Mouse (Mus musculus) induced T-regulatory cell, adult 2 months (primary cell): ENCODE data around the gene Pak2.
"Not testable (repeated sequence)": the region's sequence is repeated elsewhere in the genome, so short reads cannot be mapped to it uniquely, and the experiment has no call there.

Experiments
- DNase-seq: peaks from one replicate; pipeline ENCODE4 v3.0.0-alpha.2; 2012; ENCODE audit warnings: low read depth

The Pak2 gene

GRCm38 (mm10) chr16:32091466-32091865 lies 12.3 kb upstream of the Pak2 start:
- DNase-seq: no peak

- DNase-seq: peak; percentile 85
Measured at GRCm38 (mm10) chr16:32087629-32088443, 8.7 kb upstream of the Pak2 start.

- DNase-seq: peak; percentile 69
Measured at GRCm38 (mm10) chr16:32078408-32078990, 643 bp downstream of the Pak2 start.

DNA sequence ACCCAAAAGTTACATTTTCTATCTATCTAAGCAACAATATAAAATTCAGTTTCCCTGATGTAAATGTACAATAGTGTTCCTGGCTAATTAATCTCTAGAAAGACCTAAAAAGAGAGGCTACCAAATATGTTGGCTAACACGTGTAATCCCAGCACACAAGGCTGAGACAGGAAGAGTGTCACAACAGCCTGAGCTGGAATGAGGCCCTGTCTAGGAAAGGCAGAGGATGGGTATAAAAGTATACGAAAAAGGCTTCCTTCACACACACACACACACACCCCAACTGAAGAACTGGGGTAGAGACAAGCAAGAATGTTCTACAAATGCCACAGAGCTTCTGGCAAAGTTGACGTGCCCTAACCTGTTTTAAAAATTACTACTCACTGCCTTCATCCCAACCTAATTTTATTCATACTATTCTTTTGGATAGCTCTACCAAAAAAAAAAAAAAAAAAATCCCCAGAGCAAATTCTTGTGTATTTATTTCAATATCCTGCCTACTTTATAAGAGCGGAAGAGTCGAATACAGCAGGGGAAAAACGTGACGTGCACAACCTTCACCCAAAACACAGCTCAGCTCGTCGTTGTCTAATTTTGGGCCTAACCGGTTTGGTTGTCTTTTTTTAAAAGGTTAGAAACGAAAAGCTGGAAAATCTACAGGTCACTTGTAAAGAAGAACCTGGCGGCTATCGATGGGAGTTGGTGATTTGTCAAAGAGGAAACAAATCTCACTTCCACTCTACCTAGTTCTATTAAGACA lies 1.3 kb downstream of the Pak2 start:
- peak; percentile 80 for DNase-seq

DNA sequence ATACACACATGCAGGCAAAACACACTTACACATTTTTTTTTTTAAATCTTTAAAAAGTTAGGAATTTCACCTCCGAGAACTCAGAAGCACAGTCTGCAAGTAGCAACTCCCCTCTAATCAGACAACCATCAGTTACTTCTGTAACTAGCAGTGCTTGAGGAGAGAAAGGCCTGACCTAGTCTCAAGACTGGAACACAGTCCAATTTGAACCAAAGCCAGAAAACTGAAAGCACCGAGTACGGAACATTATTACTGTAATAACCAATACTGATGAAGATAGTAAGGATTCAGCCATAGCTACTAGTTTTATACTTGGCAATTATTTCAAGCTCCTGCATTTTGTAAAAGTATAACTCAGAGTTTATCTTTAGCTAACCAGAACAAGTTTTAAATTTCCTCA lies 2.7 kb downstream of the Pak2 start:
- DNase-seq: no peak

GRCm38 (mm10) chr16:32075762-32076161 lies 3.4 kb downstream of the Pak2 start:
- peak; percentile 57 for DNase-seq

- not testable (repeated sequence) for DNase-seq
Measured at GRCm38 (mm10) chr16:32070070-32070469, 9.1 kb downstream of the Pak2 start.

DNA sequence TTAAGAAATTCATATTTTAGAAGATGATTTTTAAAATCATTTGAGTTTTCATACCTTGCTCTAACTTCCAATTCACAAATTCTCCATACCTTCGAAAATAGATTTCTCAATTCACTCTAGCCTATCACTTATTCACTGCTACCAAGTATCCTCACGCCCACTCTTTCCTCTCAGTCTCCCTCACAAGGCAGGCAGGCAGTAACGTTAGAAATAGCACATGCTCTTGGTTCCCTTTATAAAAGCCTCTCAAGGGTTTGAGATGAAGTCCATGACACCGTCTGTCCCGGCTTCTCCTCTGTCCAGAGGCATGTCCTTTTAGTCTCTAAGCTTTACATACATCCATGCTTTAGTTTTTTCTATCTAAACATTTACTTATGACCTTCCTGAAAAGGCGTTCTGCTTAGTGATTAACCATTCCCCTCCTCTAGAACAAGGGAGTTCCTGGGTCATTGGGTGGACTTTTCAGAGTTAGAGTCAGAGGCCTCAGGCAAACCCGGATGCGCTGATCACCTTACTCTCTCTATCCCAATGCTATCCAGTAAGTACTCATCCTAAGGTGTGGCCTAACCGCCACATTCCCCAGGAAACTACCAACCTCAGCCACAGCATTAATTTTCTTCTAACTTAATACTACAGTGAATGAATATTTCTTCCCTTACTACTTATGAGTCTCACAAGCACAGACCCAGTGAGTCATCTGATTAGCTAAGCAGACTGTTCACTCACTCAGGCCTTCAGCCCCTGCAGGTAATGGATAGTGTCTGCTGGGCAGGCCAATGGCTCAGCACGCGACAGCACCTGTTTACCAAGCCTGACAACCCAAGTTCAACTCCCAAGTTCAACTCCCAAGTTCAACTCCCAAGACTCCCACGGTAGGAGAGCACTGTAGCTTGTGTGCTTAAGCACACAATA lies 10.5 kb downstream of the Pak2 start:
- peak; percentile 46 for DNase-seq

DNA sequence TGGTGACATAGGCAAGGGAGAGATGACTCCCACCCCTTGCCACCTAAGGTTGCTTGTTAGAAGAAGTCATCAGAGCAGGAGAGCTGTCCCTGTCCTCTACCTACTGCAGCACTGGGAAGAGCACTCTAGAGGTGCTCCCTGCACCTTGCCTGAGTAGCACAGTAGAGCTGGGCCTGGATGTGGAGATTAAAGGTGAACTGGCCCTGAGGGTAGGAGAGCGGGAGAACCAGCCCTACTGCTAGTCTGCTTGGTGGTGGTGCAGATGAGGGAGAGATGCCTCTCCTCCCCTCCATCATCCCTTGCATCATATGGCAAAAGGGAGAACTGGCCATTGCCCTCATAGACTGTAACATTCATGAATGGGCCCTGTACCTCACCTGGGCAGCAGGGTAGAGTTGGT lies 12.2 kb downstream of the Pak2 start:
- DNase-seq: no peak

DNA sequence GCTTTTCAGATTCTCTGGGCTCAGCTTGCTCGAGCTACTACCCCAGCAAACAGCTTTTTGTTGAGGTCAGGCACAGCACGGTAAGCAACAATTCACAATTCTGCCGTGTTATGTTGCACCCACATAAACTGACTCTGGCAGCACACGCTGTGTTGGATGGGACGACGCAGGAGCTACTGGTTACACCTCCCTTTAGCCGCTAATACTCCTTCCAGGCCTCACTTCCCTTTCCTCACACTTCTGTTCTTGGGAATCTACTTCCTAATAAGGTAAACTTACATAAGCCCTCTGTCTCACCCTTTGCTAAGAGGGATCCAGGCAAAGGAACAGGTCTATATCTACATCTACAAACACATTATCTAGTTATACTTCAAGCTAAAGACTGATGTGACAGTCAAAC lies 15.2 kb downstream of the Pak2 start:
- DNase-seq: no peak

- DNase-seq: peak; percentile 56
Measured at GRCm38 (mm10) chr16:32062226-32062625, 16.9 kb downstream of the Pak2 start.

DNA sequence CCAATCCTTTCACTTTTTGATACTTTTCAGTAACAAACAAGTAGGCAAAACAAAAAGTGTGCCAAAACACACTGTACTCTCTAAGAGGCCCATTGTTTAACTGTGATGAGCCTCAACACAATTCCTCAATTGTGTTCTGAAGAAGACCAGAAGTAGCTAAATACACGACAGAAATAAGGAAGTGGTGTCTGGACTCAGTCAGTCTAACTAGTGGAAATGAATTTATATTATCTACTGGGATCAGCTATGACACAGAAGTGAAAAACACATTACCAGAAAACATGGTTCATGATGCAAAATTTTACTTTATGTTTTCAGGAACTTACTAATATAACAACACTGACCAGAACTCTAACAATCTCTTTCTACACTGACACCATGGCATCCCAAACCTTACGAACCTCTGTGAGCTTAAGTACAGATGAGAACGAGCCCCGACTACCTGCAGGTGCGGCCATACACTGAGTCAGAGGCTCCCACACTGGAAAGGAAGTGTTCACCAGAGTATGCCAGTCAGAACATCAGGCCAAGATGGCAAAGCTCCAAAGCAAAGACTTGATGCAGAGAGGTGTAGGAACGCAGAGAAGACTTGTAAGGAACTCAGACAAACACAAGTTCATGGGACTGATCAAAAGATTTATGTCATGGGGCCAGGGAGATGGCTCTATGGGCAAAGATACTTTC lies 19.2 kb downstream of the Pak2 start:
- peak; percentile 64 for DNase-seq

- no peak for DNase-seq
Measured at GRCm38 (mm10) chr16:32058817-32059216, 20.3 kb downstream of the Pak2 start.

- DNase-seq: no peak
Measured at GRCm38 (mm10) chr16:32042367-32042766, 36.8 kb downstream of the Pak2 start.

- DNase-seq: peak; percentile 78
Measured at GRCm38 (mm10) chr16:32019678-32020077, 59.5 kb downstream of the Pak2 start.

GRCm38 (mm10) chr16:32010330-32010729 lies 68.8 kb downstream of the Pak2 start:
- no peak for DNase-seq

DNA sequence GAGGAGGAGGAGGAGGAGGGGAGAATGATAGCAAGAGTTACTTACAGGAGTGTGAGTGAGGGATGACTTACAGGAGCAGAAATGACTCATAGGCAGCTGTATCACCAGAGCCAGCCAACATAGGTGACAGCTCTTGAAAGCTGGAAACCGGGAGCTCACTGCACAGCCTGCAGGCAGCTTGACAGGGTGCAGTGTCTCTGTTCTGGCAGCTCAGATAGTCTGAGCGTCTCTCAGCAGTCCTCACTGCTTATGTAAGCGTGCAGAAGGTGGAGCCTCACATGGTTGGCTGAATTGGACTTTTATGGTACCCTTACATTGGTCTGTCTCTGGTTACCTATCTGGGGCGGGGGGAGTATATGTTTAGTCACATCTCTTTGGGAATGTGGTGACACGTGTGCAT lies 69.2 kb downstream of the Pak2 start:
- peak; percentile 47 for DNase-seq

- no peak for DNase-seq
Measured at GRCm38 (mm10) chr16:32008529-32009293, 70.4 kb downstream of the Pak2 start.

DNA sequence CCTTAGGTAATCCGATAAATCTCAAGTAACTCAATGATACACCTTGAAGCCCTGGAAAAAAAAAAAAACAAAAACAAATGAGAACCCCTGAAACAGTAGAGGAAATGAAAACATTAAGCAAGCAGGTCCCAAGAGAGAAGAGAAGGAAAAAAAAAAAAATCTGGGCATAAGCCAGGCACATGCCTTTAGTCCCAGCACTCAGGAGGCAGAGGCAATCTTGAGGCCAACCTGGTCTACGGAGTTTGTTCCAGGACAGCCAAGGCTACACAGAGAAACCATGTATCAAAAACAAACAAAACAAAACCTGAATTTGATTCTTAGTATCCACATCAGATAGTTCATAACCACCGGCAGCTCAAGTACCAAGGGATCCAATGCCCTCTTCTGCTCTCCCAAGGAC lies 74.4 kb downstream of the Pak2 start:
- DNase-seq: no peak
